Mouse (Mus musculus): Measurements from ENCODE around the gene Arhgap5. TPM values are rescaled to one million over a fixed set of nuclear protein-coding genes. Genes with fewer than 3 reads are reported as not detected.
A peak's percentile ranks its signal among the peaks of the same experiment; 100 is the strongest.

Gene Arhgap5
- polyA plus RNA-seq, 1 experiment from 2014 or later, result 40.0 TPM

DNA sequence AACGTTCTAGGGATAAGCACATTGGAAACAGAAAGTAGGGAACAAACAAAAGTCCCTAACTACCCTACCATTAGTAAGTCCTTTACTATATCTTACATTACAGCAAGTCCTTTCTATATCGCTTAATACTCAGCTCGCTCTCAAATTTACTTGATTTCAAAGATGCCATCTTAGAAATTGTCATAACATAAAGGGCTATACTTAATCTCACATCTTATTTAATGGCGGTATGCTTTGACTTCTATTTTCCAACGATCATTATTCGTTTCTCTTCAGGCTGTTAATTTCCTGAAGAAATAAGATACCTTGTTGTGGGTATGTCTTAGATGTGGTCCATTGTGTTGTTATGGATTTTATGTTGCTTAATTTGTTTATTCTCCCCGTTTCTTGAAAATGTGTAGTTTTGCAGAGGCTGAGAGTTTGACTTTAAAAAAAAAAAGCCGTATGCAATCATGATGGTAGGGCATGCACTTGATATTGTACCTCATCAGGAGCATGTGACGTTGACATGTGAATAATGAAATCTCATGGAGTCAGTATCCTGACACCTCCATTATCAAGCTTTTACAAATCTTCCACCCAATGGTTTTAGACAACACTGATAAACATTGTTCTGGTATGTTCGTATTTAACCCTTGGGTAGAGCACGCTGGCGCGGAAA lies 101.3 kb downstream of the Arhgap5 start:
- Histone ChIP-seq H3K27me3 (replicated peaks) (no peaks in the 10 kb centered on the region), H3K27ac (peak overlapping the region; percentile 94), H3K4me1 (no peaks in the 10 kb centered on the region), H3K4me2 (peak overlapping the region; percentile 59), H3K9ac (0 out of 2 replicates have a peak overlapping the region, but pooled peaks have one; percentile 63), H3K4me3 (replicated peaks) (peak overlapping the region; percentile 77), H3K36me3 (no peaks in the 10 kb centered on the region), H3K9me3 (no peaks in the 10 kb centered on the region)
- WGBS, result 48% methylated on average over 13 of the region's 13 CpGs
- ATAC-seq (ENCODE audit: insufficient read depth, low FRiP score, low read depth), result no peak

DNA sequence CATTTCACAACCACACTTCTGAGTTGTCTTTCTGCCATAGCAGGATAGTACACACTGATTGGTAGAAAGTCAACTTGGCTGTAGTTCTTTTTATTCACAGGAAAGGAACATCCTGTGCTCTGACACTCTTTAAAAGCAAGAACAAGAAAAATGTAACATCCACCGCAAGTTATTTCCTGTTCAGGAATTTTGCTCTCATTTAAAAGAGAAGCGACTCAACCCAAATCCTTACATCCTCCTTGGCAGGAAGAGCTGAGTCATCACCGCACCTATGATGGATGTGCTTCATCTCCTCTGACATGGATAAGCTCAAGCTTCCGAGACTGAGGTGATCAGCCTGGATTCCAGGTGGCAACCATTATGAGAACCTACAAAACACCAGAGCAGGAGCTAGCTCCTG lies 103.6 kb downstream of the Arhgap5 start:
- Histone ChIP-seq H3K4me2 (no peak overlapping the region), H3K4me3 (replicated peaks) (no peak overlapping the region), H3K9me3 (no peaks in the 10 kb centered on the region), H3K36me3 (no peaks in the 10 kb centered on the region), H3K4me1 (no peaks in the 10 kb centered on the region), H3K27me3 (replicated peaks) (no peaks in the 10 kb centered on the region), H3K9ac (no peak overlapping the region), H3K27ac (no peak overlapping the region)
- WGBS, result 50% methylated on average over 4 of the region's 4 CpGs
- no peak for ATAC-seq (ENCODE audit: insufficient read depth, low FRiP score, low read depth)

DNA sequence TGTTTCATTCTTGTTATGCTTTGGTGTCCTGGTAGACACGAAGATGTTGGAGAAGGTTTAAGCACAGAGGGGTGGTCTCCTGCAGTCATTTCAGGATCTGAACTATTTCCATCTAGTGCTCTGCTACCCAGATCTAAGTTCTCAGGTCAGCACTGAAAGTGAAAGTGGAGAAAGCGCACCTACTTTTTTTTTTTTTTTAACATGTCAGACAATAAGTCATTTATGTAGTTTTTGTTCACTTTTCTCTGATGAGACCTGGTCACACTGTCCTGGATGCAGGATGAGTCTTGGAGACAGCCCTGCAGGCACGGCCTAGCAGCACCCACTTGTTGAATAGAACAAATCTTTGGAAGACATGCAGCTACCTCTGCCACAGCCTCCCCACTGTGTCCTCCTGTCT lies 111.9 kb downstream of the Arhgap5 start:
- Histone ChIP-seq H3K9me3 (no peaks in the 10 kb centered on the region), H3K4me2 (no peak overlapping the region), H3K36me3 (no peaks in the 10 kb centered on the region), H3K4me1 (no peaks in the 10 kb centered on the region), H3K27ac (no peak overlapping the region), H3K27me3 (replicated peaks) (no peaks in the 10 kb centered on the region), H3K9ac (no peak overlapping the region), H3K4me3 (replicated peaks) (no peak overlapping the region)
- WGBS, result 67% methylated on average over 3 of the region's 3 CpGs
- no peak for ATAC-seq (ENCODE audit: insufficient read depth, low FRiP score, low read depth)

- H3K36me3 ChIP-seq, result no peaks in the 10 kb centered on the region
- H3K4me2 ChIP-seq, result no peak overlapping the region
- no peaks in the 10 kb centered on the region for H3K9me3 ChIP-seq
- no peak for ATAC-seq (ENCODE audit: insufficient read depth, low FRiP score, low read depth)
- H3K4me1 ChIP-seq, result no peaks in the 10 kb centered on the region
- no peak overlapping the region for H3K9ac ChIP-seq
- H3K27me3 ChIP-seq (replicated peaks), result no peaks in the 10 kb centered on the region
- no peak overlapping the region for H3K4me3 ChIP-seq (replicated peaks)
- no peak overlapping the region for H3K27ac ChIP-seq
- 81% methylated on average over 5 of the region's 5 CpGs for WGBS
Measured at GRCm38 (mm10) chr12:52618418-52619040, 114.8 kb downstream of the Arhgap5 start.

- Histone ChIP-seq H3K4me1 (no peaks in the 10 kb centered on the region), H3K4me3 (replicated peaks) (no peak overlapping the region), H3K9me3 (no peaks in the 10 kb centered on the region), H3K4me2 (no peak overlapping the region), H3K9ac (no peak overlapping the region), H3K36me3 (no peaks in the 10 kb centered on the region), H3K27ac (no peak overlapping the region), H3K27me3 (replicated peaks) (no peaks in the 10 kb centered on the region)
- no peak for ATAC-seq (ENCODE audit: insufficient read depth, low FRiP score, low read depth)
Measured at GRCm38 (mm10) chr12:52619644-52620043, 115.9 kb downstream of the Arhgap5 start.

Other genes with a start within 250 kb of the Arhgap5 start
- gene Akap6, start 195.4 kb downstream of the Arhgap5 start, polyA plus RNA-seq (2015; fragmentation: Nextera tagmentation; extraction: Ambion mirVana), result 1.6 and 1.9 TPM in 2 replicates